9 mouse cellular contexts compared by ENCODE assay signal in genomic region chr14:47911546-47912545, GRCm38 (mm10).
DNase-seq lines count a peak whose midpoint lies in the region; ATAC-seq lines count a peak whose summit lies in the region.
"Had no signal": no experiment of that assay in that cellular context is flagged by ENCODE, and none has a peak within 500 bp of the region (broad histone marks: within the 10 kb centered on the region; RNA-seq: fewer than 3 reads in every experiment).

No protein-coding gene starts in this region.

- H3K4me1 ChIP-seq in hindbrain, embryonic 16.5 days (ENCODE audit: control insufficient read depth, insufficient read depth, low read depth, low read length): peaks cover 12% of the 10 kb centered on the region

- H3K9ac ChIP-seq in hindbrain, embryonic 16.5 days (ENCODE audit: low read depth, low read length): no peak overlapping the region

- intact Hi-C loops in left cerebral cortex, postnatal 25 days (cut with DNase I): no loop called here

- peak; percentile 93 for ATAC-seq in hindbrain, embryonic 16.5 days

- H3K36me3 ChIP-seq in hindbrain, embryonic 16.5 days (ENCODE audit: control insufficient read depth, insufficient read depth, low read length): no peaks in the 10 kb centered on the region

- H3K4me3 ChIP-seq in hindbrain, embryonic 16.5 days (ENCODE audit: low read length): no peak overlapping the region
- H3K4me3 ChIP-seq: myocyte had no signal

- no peak overlapping the region for H3K4me2 ChIP-seq in hindbrain, embryonic 16.5 days (ENCODE audit: low read length)

- no peaks in the 10 kb centered on the region for H3K27me3 ChIP-seq in hindbrain, embryonic 16.5 days (replicated peaks; ENCODE audit: control insufficient read depth, insufficient read depth, low read length)

- DNase-seq in cerebellum, adult 11 months: peak; percentile 6
- DNase-seq in cerebellum, postnatal 36 days: no peak
- peak; percentile 22 for DNase-seq in cerebellum, adult 11-12 months
- DNase-seq in left cerebral cortex, postnatal 25 days (ENCODE audit: low spot score in 2 of 2): peak; percentile 39 to 73
- DNase-seq in thymus, postnatal 25 days: no peak
- DNase-seq in lung, postnatal 25 days (ENCODE audit: low spot score): no peak
- no peak for DNase-seq in spleen, postnatal 4 days (ENCODE audit: low spot score in 2 of 2)

- H3K27ac ChIP-seq in hindbrain, embryonic 16.5 days (ENCODE audit: low read depth, low read length): 0 out of 2 replicates have a peak overlapping the region, but pooled peaks have one; percentile 21

- H3K9me3 ChIP-seq in hindbrain, embryonic 16.5 days (ENCODE audit: control insufficient read depth, low read length): no peaks in the 10 kb centered on the region

- WGBS in hindbrain, embryonic 16.5 days: 57% methylated on average over 9 of the region's 9 CpGs

Comparison
In these comparisons a context has a peak if more than half of its experiments do, and no peak if none do; other contexts are left out.
1. DNase-seq: peak in cerebellum, adult 11 months (single experiment), cerebellum, adult 11-12 months (single experiment) and left cerebral cortex, postnatal 25 days (2 of 2); none in cerebellum, postnatal 36 days (0 of 2), thymus, postnatal 25 days (single experiment), lung, postnatal 25 days (single experiment) and spleen, postnatal 4 days (0 of 2).